Mouse (Mus musculus): ENCODE measurements around the gene St6galnac3.

GRCm38 (mm10) chr3:153670953-153671674 lies 53.9 kb downstream of the St6galnac3 start:
- no peak for TF ChIP-seq CTCF (IDR thresholded peaks at IDR 0.05)
- TF ChIP-seq POLR2A (IDR thresholded peaks at IDR 0.05; ENCODE audit: insufficient read depth, low read depth, low read length) = no peak
- no peak for TF ChIP-seq EP300 (IDR thresholded peaks at IDR 0.05; ENCODE audit: insufficient read depth, low read depth, low read length)
